Mouse (Mus musculus): Measurements from ENCODE around the gene Tspan33.

DNA sequence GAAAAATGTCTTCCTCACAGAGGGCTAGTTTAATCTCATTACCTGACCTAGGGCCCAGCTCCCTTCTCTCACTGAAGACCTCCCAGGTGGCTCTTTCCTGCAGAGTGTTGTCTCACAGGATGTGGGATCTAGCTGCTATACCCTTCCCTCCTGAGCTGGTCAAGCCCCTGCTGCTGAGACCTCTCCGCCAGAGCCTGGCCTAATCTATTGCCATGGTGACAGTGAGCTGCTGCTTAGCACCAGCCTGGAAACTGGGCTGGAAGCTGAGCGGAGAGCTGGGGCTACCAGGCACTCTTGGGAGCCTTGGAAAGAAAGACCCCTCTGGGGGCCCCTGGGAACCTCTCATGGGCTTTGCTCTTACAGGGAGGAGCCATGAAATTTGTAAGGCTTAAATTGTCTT lies 13.9 kb downstream of the Tspan33 start:
- TF ChIP-seq CTCF (IDR thresholded peaks at IDR 0.05; ENCODE audit: control insufficient read depth, insufficient read depth, low read length) (no peak), POLR2A (IDR thresholded peaks at IDR 0.05; ENCODE audit: borderline replicate concordance, control insufficient read depth, low read depth, low read length) (no peak)

Measured in bone marrow, adult 2 months (tissue).